Mouse (Mus musculus) intestine, embryonic 15.5 days (tissue): ENCODE results near the gene AC170998.1. TPM values are rescaled to one million over a fixed set of nuclear protein-coding genes. Genes with fewer than 3 reads are reported as not detected.
A peak's percentile ranks its signal among the peaks of the same experiment; 100 is the strongest.
"Not testable (repeated sequence)": the region's sequence is repeated elsewhere in the genome, so short reads cannot be mapped to it uniquely, and the experiment has no call there.

Experiments
- ATAC-seq: fragments of 200-750 bp; cut with Nextera tagmentation; 2 replicates; pipeline ENCODE4 v1.8.0; 2017; ENCODE audit warnings: moderate TSS enrichment, moderate library complexity
- H3K27ac ChIP-seq: fragments of 300-500 bp; sonication (generic); 2 replicates; pipeline ENCODE4 v1.5.1; 2015; ENCODE audit warnings: mild to moderate bottlenecking, inconsistent platforms
- H3K27me3 ChIP-seq: fragments of 300-500 bp; sonication (generic); replicated peaks from 2 replicates; pipeline ENCODE4 v1.6.1; 2015; ENCODE audit warnings: inconsistent platforms
- H3K36me3 ChIP-seq: fragments of 300-500 bp; sonication (generic); 2 replicates; pipeline ENCODE4 v1.6.1; 2015; ENCODE audit warnings: inconsistent platforms
- H3K4me1 ChIP-seq: fragments of 300-500 bp; sonication (generic); replicated peaks from 2 replicates; pipeline ENCODE4 v1.6.1; 2015; ENCODE audit warnings: inconsistent platforms
- H3K4me2 ChIP-seq: fragments of 300-500 bp; sonication (generic); replicated peaks from 2 replicates; pipeline ENCODE4 v1.6.1; 2015; ENCODE audit warnings: mild to moderate bottlenecking, inconsistent platforms
- H3K4me3 ChIP-seq: fragments of 300-500 bp; sonication (generic); replicated peaks from 2 replicates; pipeline ENCODE4 v1.5.1; 2015; ENCODE audit warnings: inconsistent platforms
- H3K9ac ChIP-seq: fragments of 300-500 bp; sonication (generic); 2 replicates; pipeline ENCODE4 v1.6.1; 2015; ENCODE audit warnings: inconsistent platforms
- H3K9me3 ChIP-seq: fragments of 300-500 bp; sonication (generic); 2 replicates; pipeline ENCODE4 v1.6.1; 2016; ENCODE audit warnings: inconsistent platforms
- WGBS: fragments of 180-500 bp; shearing (Covaris S2); methylation state at CpG from one replicate; pipeline ENCODE4 v1.1.7; 2015; 5-methylcytosine and 5-hydroxymethylcytosine counted together
- polyA plus RNA-seq: library from polyadenylated mRNA; unstranded; fragments of >200 nt; fragmentation: Nextera tagmentation; extraction: Ambion mirVana; gene quantifications from 2 replicates; pipeline ENCODE4 v1.2.1, GENCODE M21; 2015

The AC170998.1 gene
- polyA plus RNA-seq, 1 experiment from 2014 or later, result 2.1 TPM

DNA sequence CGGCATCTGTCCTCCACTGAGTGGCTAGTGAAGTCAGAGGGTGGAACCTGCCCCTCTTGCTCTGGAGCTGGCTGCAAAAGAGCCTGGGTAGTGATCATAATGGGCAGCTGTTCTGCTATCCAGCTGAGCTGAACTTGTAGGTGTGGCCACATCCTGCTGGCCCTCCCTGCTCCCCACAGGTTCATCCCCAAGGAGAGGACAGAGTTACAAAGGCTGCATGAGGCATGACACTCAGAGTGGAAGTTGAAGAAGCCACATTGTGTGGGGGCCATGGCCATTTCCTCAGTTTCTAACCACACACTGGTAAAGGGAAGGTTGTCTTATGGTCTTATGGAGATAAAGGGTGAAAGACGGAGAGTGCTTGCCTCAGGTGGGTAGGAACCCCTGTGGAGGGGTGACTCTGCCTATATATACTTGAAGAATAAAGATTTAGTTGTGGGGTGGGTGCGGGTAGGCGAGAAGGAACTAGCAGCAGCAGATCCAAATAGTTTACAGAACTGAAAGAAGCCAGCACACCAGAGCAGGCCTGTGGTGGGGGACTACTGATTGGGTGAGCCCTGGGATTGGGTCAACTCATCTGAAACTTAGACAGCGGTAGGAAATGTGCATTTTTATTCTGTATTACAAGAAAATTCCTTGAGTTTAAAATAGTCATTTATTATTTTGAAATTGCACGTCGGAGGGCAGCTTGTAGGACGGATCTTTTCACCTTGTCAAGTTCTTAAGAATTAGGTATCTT, 16.2 kb upstream of the AC170998.1 start:
- 56% methylated on average over 8 of the region's 8 CpGs for WGBS
- no peaks in the 10 kb centered on the region for H3K9me3 ChIP-seq
- H3K4me2 ChIP-seq, result no peak overlapping the region
- H3K27me3 ChIP-seq, result no peaks in the 10 kb centered on the region
- H3K9ac ChIP-seq, result no peak overlapping the region
- H3K4me1 ChIP-seq, result peaks cover 30% of the 10 kb centered on the region
- no peaks in the 10 kb centered on the region; the same call in 1 of the 2 replicates for H3K36me3 ChIP-seq
- peak overlapping the region; percentile 11; the same call in 1 of the 2 replicates for H3K27ac ChIP-seq
- no peak for ATAC-seq
- H3K4me3 ChIP-seq, result no peak overlapping the region

DNA sequence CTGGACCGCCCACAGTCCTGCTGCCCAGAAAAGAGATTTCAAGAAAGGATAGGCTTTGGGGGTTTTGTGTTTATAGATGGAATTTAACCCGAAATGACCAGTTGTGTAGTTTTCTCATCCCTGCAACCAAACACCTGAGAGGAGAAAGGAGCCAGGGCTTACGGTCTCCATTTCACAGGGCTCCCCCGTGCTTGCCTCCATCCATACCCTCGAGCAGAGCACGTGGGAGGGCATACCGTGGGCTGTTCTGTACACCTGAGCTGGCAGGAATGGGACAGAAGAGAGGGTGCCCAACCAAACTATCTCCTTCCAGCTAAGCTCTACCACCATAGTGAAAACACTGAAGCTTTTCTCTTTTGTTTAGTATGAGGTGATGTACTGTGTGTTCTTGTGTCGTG, 15.6 kb upstream of the AC170998.1 start:
- Histone ChIP-seq H3K4me2 (no peak overlapping the region), H3K27me3 (no peaks in the 10 kb centered on the region), H3K4me3 (no peak overlapping the region), H3K4me1 (peaks cover 32% of the 10 kb centered on the region), H3K36me3 (no peaks in the 10 kb centered on the region; the same call in 1 of the 2 replicates), H3K9ac (no peak overlapping the region), H3K27ac (0 out of 2 replicates have a peak overlapping the region, but pooled peaks have one; percentile 3), H3K9me3 (no peaks in the 10 kb centered on the region)
- no peak for ATAC-seq
- WGBS, result 75% methylated on average over 8 of the region's 8 CpGs

DNA sequence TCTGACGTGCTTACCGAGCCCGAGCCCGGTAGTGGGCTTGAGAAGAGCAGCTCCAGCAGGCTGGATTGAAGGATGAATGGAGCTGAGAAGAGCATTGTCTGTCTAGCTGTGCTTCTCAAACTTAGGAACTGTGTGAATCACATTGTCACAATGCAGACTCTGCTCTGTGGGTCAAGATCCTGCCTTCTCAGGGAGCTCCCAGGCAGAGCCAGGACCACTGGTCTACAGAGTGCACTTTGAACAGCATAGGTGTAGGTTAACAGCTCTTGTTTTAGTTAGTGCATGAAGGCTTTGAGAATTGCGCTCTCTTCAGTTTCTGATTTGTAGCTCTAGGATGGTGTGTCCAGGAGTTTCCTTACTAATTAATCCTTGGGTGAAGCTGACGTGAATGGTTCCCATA, 14.6 kb upstream of the AC170998.1 start:
- Histone ChIP-seq H3K27me3 (no peaks in the 10 kb centered on the region), H3K9me3 (no peaks in the 10 kb centered on the region), H3K4me3 (no peak overlapping the region), H3K4me2 (no peak overlapping the region), H3K27ac (no peak overlapping the region), H3K4me1 (peaks cover 38% of the 10 kb centered on the region), H3K36me3 (peaks cover 4% of the 10 kb centered on the region; the same call in 1 of the 2 replicates), H3K9ac (no peak overlapping the region)
- 91% methylated on average over 6 of the region's 6 CpGs for WGBS
- ATAC-seq, result no peak

DNA sequence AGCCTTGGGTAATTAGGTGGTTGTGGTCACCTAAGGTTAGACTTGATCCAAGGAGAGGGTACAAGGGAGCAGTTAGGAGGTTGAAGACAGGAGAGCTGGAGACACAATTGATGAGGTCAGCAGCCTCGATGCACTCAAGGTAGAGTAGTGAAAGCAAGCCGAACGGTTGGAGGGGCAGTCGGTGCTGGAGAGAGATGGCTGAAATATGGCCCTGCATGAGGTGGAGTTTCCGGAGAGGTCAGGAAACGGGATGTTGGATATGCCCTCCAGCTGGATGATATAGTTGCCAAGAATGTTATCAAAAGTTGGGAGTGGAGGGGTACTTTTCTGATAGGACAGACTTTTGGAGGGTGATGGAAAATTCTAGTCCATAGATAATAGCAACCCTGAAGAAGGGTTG, 13.6 kb upstream of the AC170998.1 start:
- H3K9ac ChIP-seq, result no peak overlapping the region
- H3K4me1 ChIP-seq, result peaks cover 35% of the 10 kb centered on the region
- 59% methylated on average over 6 of the region's 6 CpGs for WGBS
- no peak overlapping the region for H3K27ac ChIP-seq
- no peaks in the 10 kb centered on the region for H3K9me3 ChIP-seq
- no peak for ATAC-seq
- no peaks in the 10 kb centered on the region for H3K27me3 ChIP-seq
- no peak overlapping the region for H3K4me2 ChIP-seq
- H3K4me3 ChIP-seq, result no peak overlapping the region
- peaks cover 4% of the 10 kb centered on the region; the same call in 1 of the 2 replicates for H3K36me3 ChIP-seq

DNA sequence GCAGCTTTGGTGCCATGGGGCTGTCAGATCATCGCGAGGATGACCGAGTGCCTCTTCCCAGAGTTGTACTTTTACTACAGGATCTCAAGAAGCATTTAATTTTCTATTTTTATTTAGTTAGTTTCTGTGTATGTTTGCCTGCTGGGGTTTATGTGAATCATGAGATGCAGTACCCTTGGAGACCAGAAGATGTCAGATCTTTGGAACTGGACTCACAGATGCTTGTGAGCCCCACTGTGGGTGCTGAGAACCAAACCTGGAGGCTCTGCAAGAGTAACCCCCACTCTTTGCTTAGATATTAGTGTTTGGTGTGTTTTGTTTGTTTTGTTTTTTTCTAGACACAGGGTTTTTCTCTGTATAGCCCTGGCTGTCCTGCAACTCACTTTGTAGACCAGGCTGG, 11.9 kb upstream of the AC170998.1 start:
- H3K9me3 ChIP-seq, result no peaks in the 10 kb centered on the region
- H3K27ac ChIP-seq, result no peak overlapping the region
- peaks cover 30% of the 10 kb centered on the region for H3K4me1 ChIP-seq
- H3K9ac ChIP-seq, result no peak overlapping the region
- H3K4me2 ChIP-seq, result no peak overlapping the region
- WGBS, result 95% methylated on average over 3 of the region's 3 CpGs
- no peak overlapping the region for H3K4me3 ChIP-seq
- peaks cover 4% of the 10 kb centered on the region; the same call in 1 of the 2 replicates for H3K36me3 ChIP-seq
- no peaks in the 10 kb centered on the region for H3K27me3 ChIP-seq
- ATAC-seq, result no peak

DNA sequence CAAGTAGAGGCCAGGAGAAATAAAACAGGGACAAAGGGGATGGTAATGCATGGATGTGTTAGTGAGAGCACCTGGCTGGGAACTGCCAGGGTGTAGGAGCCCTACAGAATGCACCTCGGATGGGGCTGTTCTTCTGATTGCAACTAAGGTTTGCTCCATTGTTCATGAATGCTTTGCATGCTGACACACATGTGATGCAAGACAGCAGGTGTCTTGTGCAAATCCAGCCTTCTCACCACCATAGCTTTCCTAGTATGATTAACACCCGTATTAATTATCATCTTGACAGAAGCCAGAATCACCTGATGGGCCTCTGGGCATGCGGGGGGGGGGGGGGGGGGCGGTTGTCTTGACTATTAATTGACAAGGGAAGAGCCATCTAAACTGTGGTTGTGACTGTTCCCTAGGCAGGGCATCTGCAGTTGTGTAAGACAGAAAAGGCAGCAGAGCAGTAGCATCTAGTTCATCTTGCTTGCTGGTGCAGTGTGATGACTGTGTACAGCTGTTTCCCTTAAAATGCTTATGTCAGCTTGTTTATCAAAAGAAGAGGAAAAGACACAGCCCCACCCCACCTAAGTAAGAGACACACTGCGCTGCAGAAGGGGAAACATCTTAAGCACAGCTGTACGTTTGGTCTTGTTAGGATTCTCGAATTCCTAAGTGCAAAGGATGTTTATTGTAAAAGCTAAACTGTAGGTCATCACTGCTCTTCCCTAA, 9.9 kb upstream of the AC170998.1 start:
- Histone ChIP-seq H3K27me3 (no peaks in the 10 kb centered on the region), H3K4me1 (peaks cover 22% of the 10 kb centered on the region), H3K9me3 (no peaks in the 10 kb centered on the region), H3K4me3 (no peak overlapping the region), H3K27ac (no peak overlapping the region), H3K9ac (no peak overlapping the region), H3K36me3 (peaks cover 12% of the 10 kb centered on the region; the same call in 1 of the 2 replicates), H3K4me2 (no peak overlapping the region)
- WGBS, result 35% methylated on average over 6 of the region's 7 CpGs
- ATAC-seq, result peak; percentile 51; the same call in 1 of the 2 replicates

DNA sequence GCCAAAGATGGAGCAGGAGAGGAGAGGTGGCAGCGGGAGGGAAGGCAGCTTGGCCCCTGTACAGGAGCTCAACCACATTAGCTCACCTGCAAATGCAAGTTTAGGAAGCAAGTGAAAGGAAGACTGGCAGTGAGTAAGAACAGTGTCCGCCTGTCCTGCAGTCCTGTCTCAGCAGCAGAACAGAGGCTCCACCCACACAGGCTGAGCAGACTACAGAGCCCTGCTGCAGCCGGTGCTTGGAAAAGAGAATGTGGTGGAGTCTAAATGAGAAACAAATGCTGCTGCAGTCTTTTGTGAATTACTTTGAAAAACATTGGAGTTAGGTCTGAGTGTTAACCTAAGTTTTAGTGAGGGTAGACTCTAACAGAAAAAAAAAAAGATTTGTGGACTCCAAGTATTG, 8.3 kb upstream of the AC170998.1 start:
- Histone ChIP-seq H3K4me1 (peaks cover 12% of the 10 kb centered on the region; the same call in 1 of the 2 replicates), H3K4me3 (no peak overlapping the region), H3K27ac (0 out of 2 replicates have a peak overlapping the region, but pooled peaks have one; percentile 7), H3K9me3 (no peaks in the 10 kb centered on the region), H3K4me2 (no peak overlapping the region), H3K27me3 (no peaks in the 10 kb centered on the region), H3K36me3 (peaks cover 12% of the 10 kb centered on the region; the same call in 1 of the 2 replicates), H3K9ac (no peak overlapping the region)
- no peak for ATAC-seq
- WGBS, result 61% methylated on average over 3 of the region's 3 CpGs

DNA sequence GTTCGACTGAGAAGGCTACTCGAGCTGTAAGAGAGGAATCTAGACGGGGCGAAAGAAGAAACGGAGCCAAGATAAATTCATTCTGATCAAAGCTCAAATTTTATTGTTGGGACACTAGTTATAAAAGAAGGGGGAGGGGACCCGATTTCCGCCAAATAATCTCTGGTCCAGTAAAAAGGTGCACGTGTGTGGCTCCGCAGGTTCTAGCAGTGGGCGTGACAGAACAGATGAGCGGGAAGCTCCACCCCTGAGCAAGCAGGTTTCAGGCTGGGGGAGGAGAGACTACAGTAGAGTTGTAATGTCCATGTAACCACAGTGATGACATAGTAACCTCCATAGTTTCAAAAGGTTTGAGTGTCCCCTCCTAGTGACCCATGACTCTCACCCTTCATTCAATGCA, 1.6 kb downstream of the AC170998.1 start:
- not testable (repeated sequence) for H3K27me3 ChIP-seq, H3K9me3 ChIP-seq, H3K9ac ChIP-seq, H3K4me1 ChIP-seq, H3K4me2 ChIP-seq, H3K27ac ChIP-seq, H3K4me3 ChIP-seq
- 71% methylated on average over 11 of the region's 11 CpGs for WGBS
- peaks cover 40% of the 10 kb centered on the region for H3K36me3 ChIP-seq
- peak; percentile 47; the same call in 1 of the 2 replicates for ATAC-seq

DNA sequence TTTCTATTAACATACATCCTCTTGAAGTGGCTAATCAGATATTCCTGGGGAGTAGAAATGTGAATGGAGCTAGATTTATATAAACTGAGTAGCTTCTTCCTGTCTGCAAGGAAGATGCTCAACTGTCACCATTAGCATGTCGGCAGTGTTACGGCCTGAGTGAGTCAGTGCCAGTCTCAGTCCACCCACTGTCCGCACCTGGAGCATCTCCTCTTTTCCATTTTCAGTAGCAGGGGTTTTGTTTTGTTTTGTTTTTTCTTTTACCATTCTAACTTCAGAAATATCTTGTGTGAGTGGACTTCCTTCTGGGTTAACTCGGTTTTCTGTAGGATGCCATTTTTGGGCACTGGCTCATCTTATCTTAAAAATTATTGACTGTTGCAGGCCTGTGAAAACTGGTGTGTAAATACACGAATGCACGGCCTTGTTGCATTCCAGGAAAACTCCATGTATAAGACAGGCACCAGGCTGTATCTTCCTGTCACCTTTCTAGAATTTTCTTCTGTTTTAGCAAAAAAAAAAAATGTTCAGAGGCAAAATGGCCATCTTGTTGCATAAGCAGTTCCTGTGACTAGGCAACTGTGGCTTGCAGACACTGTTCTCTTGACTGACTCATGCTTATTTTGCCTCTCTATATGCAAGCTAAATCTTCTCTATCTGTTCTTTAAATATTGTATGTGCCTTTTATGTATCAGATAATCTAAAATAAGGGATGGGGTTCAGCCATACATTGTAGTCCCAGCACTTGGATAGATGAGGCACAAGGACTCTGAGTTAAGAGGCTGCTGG, 9.6 kb downstream of the AC170998.1 start:
- Histone ChIP-seq H3K9me3 (no peaks in the 10 kb centered on the region), H3K4me1 (no peaks in the 10 kb centered on the region), H3K9ac (no peak overlapping the region), H3K4me3 (no peak overlapping the region), H3K27me3 (no peaks in the 10 kb centered on the region), H3K27ac (no peak overlapping the region), H3K4me2 (no peak overlapping the region), H3K36me3 (peaks cover 15% of the 10 kb centered on the region)
- 81% methylated on average over 6 of the region's 6 CpGs for WGBS
- ATAC-seq, result no peak

DNA sequence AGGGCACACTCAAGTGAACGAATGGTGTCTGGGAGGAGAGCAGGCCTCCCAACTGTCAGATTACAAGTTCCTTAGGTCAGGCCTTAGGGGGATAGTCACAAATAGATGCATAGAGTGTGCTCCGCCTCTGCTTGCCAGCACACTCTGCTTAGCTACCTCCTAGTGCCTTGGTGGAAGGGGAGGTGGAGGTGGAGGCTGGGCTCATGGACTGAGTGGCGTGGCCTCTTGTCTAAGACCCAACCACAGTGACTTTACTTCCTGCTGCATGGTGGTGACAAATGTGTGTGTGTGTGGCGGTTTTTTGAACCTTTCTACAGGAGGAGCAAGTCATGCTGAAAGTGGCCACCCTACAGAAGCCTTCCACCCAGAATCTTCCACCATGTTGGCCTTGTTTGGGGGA, 10.6 kb downstream of the AC170998.1 start:
- WGBS, result 74% methylated on average over 4 of the region's 4 CpGs
- Histone ChIP-seq H3K4me2 (no peak overlapping the region), H3K9ac (no peak overlapping the region), H3K36me3 (peaks cover 14% of the 10 kb centered on the region), H3K9me3 (no peaks in the 10 kb centered on the region), H3K4me1 (no peaks in the 10 kb centered on the region), H3K27me3 (no peaks in the 10 kb centered on the region), H3K27ac (no peak overlapping the region), H3K4me3 (no peak overlapping the region)
- no peak for ATAC-seq

DNA sequence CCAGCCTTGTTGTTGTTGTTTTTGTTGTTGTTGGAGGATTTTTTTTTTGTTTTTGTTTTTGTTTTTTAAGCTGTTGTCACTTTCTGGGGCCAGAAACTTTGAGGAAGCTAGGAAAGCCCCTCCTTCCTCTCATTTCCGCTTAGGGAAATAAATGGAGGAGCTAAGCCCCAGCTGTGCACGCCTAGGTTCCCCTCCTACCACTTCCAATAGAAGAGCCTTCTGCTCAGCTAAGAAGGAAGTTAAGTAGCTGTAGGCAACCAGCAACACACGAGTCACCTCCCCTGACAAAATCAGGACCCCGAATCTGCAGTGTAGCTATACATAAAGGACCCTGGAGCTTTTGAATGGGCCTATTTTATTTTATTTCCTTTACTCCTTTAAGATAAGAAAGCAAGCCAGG, 12.1 kb downstream of the AC170998.1 start:
- peaks cover 10% of the 10 kb centered on the region for H3K36me3 ChIP-seq
- H3K9ac ChIP-seq, result no peak overlapping the region
- H3K4me3 ChIP-seq, result no peak overlapping the region
- 87% methylated on average over 4 of the region's 4 CpGs for WGBS
- no peak overlapping the region for H3K4me2 ChIP-seq
- no peaks in the 10 kb centered on the region for H3K27me3 ChIP-seq
- H3K4me1 ChIP-seq, result no peaks in the 10 kb centered on the region
- H3K9me3 ChIP-seq, result no peaks in the 10 kb centered on the region
- ATAC-seq, result no peak
- no peak overlapping the region for H3K27ac ChIP-seq

DNA sequence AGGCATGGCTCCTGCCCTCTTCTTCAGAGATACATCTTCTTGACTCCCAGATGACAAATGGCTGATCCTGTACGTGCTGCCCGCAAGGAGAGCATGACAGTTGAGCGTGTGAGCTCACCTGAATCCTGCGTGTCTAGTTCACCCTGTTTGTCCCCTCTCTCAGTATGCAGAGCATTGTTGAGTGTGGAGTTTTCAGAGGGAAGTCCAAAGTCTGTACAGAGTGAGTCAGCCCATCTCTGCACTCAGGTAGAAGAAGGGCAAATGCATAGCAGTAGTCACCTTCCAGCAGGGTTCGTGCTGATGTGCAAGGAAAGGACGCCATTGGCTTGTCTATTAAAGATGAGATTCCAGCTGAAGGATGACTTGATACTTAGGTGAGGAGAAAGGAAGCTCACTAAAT, 13.4 kb downstream of the AC170998.1 start:
- no peaks in the 10 kb centered on the region for H3K27me3 ChIP-seq
- 87% methylated on average over 6 of the region's 6 CpGs for WGBS
- peak; percentile 66 for ATAC-seq
- no peaks in the 10 kb centered on the region for H3K9me3 ChIP-seq
- no peak overlapping the region for H3K27ac ChIP-seq
- H3K4me2 ChIP-seq, result no peak overlapping the region
- H3K36me3 ChIP-seq, result peaks cover 18% of the 10 kb centered on the region
- H3K4me1 ChIP-seq, result no peaks in the 10 kb centered on the region
- H3K9ac ChIP-seq, result no peak overlapping the region
- no peak overlapping the region for H3K4me3 ChIP-seq
